ENCODE assay signal across 15 mouse cellular contexts in genomic region chr1:191662899-191663500, GRCm38 (mm10). TPM values are rescaled to one million over a fixed set of nuclear protein-coding genes. Genes with fewer than 3 reads are reported as not detected.
DNase-seq lines count a peak whose midpoint lies in the region; ATAC-seq and TF ChIP-seq lines count a peak whose summit lies in the region.
"Had no signal": no experiment of that assay in that cellular context is flagged by ENCODE, and none has a peak within 500 bp of the region (broad histone marks: within the 10 kb centered on the region; RNA-seq: fewer than 3 reads in every experiment).

No protein-coding gene starts in this region.

- no peak for TF ChIP-seq CTCF in Patski (IDR thresholded peaks at IDR 0.05)

- DNase-seq in heart, embryonic 10.5 days (ENCODE audit: low spot score) = peak; percentile 55
- DNase-seq in heart, postnatal 25 days (ENCODE audit: low spot score) = no peak
- peak; percentile 13 for DNase-seq in Patski (ENCODE audit: low read depth, low spot score)
- peak; percentile 49 to 73 for DNase-seq in kidney, adult 8-10 months
- peak; percentile 57 to 69 for DNase-seq in kidney, postnatal 36 days
- no peak for DNase-seq in adrenal gland, postnatal 36 days
- DNase-seq in embryo, embryonic 10 days (ENCODE audit: low spot score) = no peak
- DNase-seq: cerebellum, postnatal 10 days; thymus, adult 2 months had no signal

- H3K4me3 ChIP-seq in heart, embryonic 10.5 days = no peak overlapping the region
- H3K4me3 ChIP-seq in neural tube, embryonic 15.5 days (replicated peaks) = no peak overlapping the region
- H3K4me3 ChIP-seq: hindbrain, embryonic 15.5 days; limb, embryonic 13.5 days had no signal

- POLR2A ChIA-PET in Patski (lab: Charles Lee) = interaction anchor here (1.0 to 1.2 kb wide), 3 partner anchors 8 to 34 kb away, joined by 3 to 6 read pairs (median 3); no protein-coding TSS in a partner anchor

- H3K9ac ChIP-seq in neural tube, embryonic 15.5 days (replicated peaks) = no peak overlapping the region
- H3K9ac ChIP-seq: hindbrain, embryonic 15.5 days; limb, embryonic 13.5 days had no signal

- no peak overlapping the region for H3K4me2 ChIP-seq in neural tube, embryonic 15.5 days
- H3K4me2 ChIP-seq: hindbrain, embryonic 15.5 days; limb, embryonic 13.5 days; midbrain, embryonic 11.5 days had no signal

- 49% methylated on average over 8 of the region's 8 CpGs for WGBS in heart, embryonic 10.5 days
- WGBS in neural tube, embryonic 15.5 days = 79% methylated on average over 8 of the region's 8 CpGs

- intact Hi-C loops in heart, postnatal 25 days (cut with DNase I) = no loop called here

- H3K27me3 ChIP-seq in heart, embryonic 10.5 days (ENCODE audit: insufficient read depth, poor library complexity, severe bottlenecking) = no peaks in the 10 kb centered on the region
- H3K27me3 ChIP-seq in Patski = no peaks in the 10 kb centered on the region
- no peaks in the 10 kb centered on the region for H3K27me3 ChIP-seq in neural tube, embryonic 15.5 days (replicated peaks)
- H3K27me3 ChIP-seq: hindbrain, embryonic 15.5 days; limb, embryonic 13.5 days had no signal

- H3K4me1 ChIP-seq in heart, embryonic 10.5 days = peaks cover 7% of the 10 kb centered on the region
- H3K4me1 ChIP-seq in neural tube, embryonic 15.5 days = peaks cover 12% of the 10 kb centered on the region
- H3K4me1 ChIP-seq: hindbrain, embryonic 15.5 days had no signal

- peak; percentile 32 for ATAC-seq in Patski
- ATAC-seq in neural tube, embryonic 15.5 days (ENCODE audit: low FRiP score) = no peak
- ATAC-seq: activated CD4-positive, CD25-positive, alpha-beta regulatory T cell, adult 4 months; forebrain, embryonic 16.5 days had no signal

- H3K36me3 ChIP-seq in heart, embryonic 10.5 days = no peaks in the 10 kb centered on the region
- H3K36me3 ChIP-seq in neural tube, embryonic 15.5 days = no peaks in the 10 kb centered on the region
- H3K36me3 ChIP-seq: hindbrain, embryonic 15.5 days; limb, embryonic 13.5 days had no signal

- in situ Hi-C loops in Patski (cut with MboI; ENCODE audit: low pct_unique_long_range_greater_than_20kb) = no loop called here

- no peaks in the 10 kb centered on the region for H3K9me3 ChIP-seq in heart, embryonic 10.5 days
- H3K9me3 ChIP-seq in neural tube, embryonic 15.5 days (replicated peaks) = no peaks in the 10 kb centered on the region
- H3K9me3 ChIP-seq: hindbrain, embryonic 15.5 days; limb, embryonic 13.5 days had no signal

- CTCF ChIA-PET in Patski (lab: Charles Lee) = interaction anchor here (0.7 to 2.0 kb wide), 5 partner anchors 28 to 87 kb away, joined by 3 to 7 read pairs (median 4); partner anchors contain the start of genes Dtl, Ints7 and Lpgat1

- no peak overlapping the region for H3K27ac ChIP-seq in heart, embryonic 10.5 days
- H3K27ac ChIP-seq in neural tube, embryonic 15.5 days (replicated peaks) = no peak overlapping the region
- H3K27ac ChIP-seq: hindbrain, embryonic 15.5 days; limb, embryonic 13.5 days had no signal

RNA-seq across cellular contexts. Expression of gene Lpgat1, which starts 54.6 kb away (rescaled TPM):
- 25.7 and 46.0 TPM in 2 replicates for polyA plus RNA-seq in heart, embryonic 10.5 days (2016; fragmentation: Nextera tagmentation; extraction: Ambion mirVana)
- total RNA-seq in heart, postnatal 25 days (2021) = 10 to 100 TPM; 88.1 to 99.8 TPM
- polyA plus RNA-seq in Patski (2021) = 96.9 TPM
- total RNA-seq in adrenal gland, postnatal 36 days (2021) = 10 to 100 TPM; 53.2 to 91.7 TPM
- 31.2 and 37.3 TPM in 2 replicates for polyA plus RNA-seq in neural tube, embryonic 15.5 days (2015; fragmentation: Nextera tagmentation; extraction: Ambion mirVana)

Comparison
In these comparisons a context has a peak if more than half of its experiments do, and no peak if none do; other contexts are left out.
1. DNase-seq: peak in heart, embryonic 10.5 days (single experiment), Patski (single experiment), kidney, adult 8-10 months (2 of 2) and kidney, postnatal 36 days (2 of 2); none in heart, postnatal 25 days (single experiment), adrenal gland, postnatal 36 days (0 of 2) and embryo, embryonic 10 days (single experiment).